Mouse (Mus musculus): Measurements from ENCODE around the gene Rin3. TPM values are rescaled to one million over a fixed set of nuclear protein-coding genes. Genes with fewer than 3 reads are reported as not detected.

The Rin3 gene
- polyA plus RNA-seq, 1 experiment from 2014 or later, result 1.6 TPM

DNA sequence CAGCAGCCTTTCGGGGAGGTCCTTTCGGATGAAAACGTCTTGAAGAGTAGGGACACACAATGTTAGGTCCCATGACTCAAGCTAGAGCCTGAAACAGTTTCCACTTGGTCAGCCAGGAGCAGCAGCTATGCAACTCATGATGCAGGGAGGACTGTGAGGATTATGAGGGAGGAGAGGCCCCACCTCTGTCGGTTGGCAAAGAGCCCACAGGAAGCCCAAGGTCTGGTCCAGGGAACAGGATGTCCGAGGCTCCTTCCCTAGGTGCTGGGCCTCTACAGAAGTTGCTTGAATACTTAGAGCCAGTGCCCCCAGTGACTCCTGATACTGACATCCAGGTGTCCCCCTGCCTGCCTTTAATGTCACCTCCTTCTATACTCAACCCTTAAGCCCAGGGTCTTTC is 28.6 kb downstream of the Rin3 start:
- no peak overlapping the region for H3K4me3 ChIP-seq (ENCODE audit: low read depth, low read length)
- H3K27ac ChIP-seq (ENCODE audit: low read length), result no peak overlapping the region
- H3K4me2 ChIP-seq (ENCODE audit: low read length), result no peak overlapping the region
- WGBS, result 87% methylated on average over 5 of the region's 5 CpGs
- H3K4me1 ChIP-seq (ENCODE audit: control insufficient read depth, insufficient read depth, low read length), result peaks cover 5% of the 10 kb centered on the region; the same call in 1 of the 2 replicates
- no peak overlapping the region for H3K9ac ChIP-seq (ENCODE audit: low read depth, low read length)
- ATAC-seq, result no peak
- no peaks in the 10 kb centered on the region for H3K27me3 ChIP-seq (ENCODE audit: control insufficient read depth, insufficient read depth, low read depth, low read length)
- no peaks in the 10 kb centered on the region for H3K9me3 ChIP-seq (replicated peaks; ENCODE audit: control insufficient read depth, low read length, poor library complexity, severe bottlenecking)
- no peaks in the 10 kb centered on the region for H3K36me3 ChIP-seq (ENCODE audit: control insufficient read depth, insufficient read depth, low read length)

DNA sequence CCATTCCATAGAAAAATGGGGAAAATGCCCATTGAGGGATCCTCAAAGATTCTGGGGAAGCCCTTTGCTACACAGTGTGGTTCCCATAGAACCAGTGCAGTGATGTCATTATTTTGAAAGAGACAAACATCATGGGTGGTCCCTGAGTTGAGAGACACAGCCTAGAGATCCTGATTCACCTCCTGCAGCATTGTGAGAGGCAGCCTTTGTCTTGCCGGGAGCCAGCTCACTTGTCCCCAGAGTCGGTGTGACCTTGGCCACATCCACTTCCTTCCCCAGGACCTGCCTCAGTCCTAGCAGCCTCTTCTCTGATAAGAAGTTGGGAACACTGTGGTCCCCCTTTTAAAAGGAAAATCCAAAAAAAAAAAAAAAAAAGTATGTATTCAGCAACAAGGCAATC is 36.3 kb downstream of the Rin3 start:
- no peak overlapping the region for H3K4me3 ChIP-seq (ENCODE audit: low read depth, low read length)
- H3K9ac ChIP-seq (ENCODE audit: low read depth, low read length), result no peak overlapping the region
- no peak overlapping the region for H3K27ac ChIP-seq (ENCODE audit: low read length)
- no peak for ATAC-seq
- H3K4me2 ChIP-seq (ENCODE audit: low read length), result no peak overlapping the region
- no peaks in the 10 kb centered on the region for H3K36me3 ChIP-seq (ENCODE audit: control insufficient read depth, insufficient read depth, low read length)
- WGBS, result 28% methylated on average over 2 of the region's 2 CpGs
- H3K4me1 ChIP-seq (ENCODE audit: control insufficient read depth, insufficient read depth, low read length), result no peaks in the 10 kb centered on the region
- no peaks in the 10 kb centered on the region for H3K27me3 ChIP-seq (ENCODE audit: control insufficient read depth, insufficient read depth, low read depth, low read length)
- no peaks in the 10 kb centered on the region for H3K9me3 ChIP-seq (replicated peaks; ENCODE audit: control insufficient read depth, low read length, poor library complexity, severe bottlenecking)

DNA sequence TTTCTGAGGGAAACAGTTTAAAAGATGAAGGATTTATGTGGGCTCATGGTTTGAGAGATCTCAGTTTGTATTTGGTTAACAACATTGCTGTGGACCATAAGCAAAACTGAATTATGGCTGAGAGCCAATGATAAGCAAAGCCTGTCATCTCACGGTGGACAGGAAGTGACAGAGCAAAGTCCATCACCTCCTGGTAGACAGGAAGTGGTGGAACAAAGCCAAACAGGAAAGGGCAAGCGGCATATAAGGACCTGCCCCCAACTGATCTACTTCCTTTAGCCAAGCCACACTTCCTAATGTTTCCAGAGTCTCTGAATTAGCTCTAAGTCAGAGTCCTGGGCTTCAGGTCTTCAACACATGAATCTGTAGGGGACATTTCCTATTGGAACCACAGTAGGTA is 37.1 kb downstream of the Rin3 start:
- Histone ChIP-seq H3K4me3 (ENCODE audit: low read depth, low read length) (no peak overlapping the region), H3K9ac (ENCODE audit: low read depth, low read length) (no peak overlapping the region), H3K9me3 (replicated peaks; ENCODE audit: control insufficient read depth, low read length, poor library complexity, severe bottlenecking) (no peaks in the 10 kb centered on the region), H3K36me3 (ENCODE audit: control insufficient read depth, insufficient read depth, low read length) (no peaks in the 10 kb centered on the region), H3K4me2 (ENCODE audit: low read length) (no peak overlapping the region), H3K4me1 (ENCODE audit: control insufficient read depth, insufficient read depth, low read length) (no peaks in the 10 kb centered on the region), H3K27ac (ENCODE audit: low read length) (no peak overlapping the region), H3K27me3 (ENCODE audit: control insufficient read depth, insufficient read depth, low read depth, low read length) (no peaks in the 10 kb centered on the region)
- 81% methylated on average over 2 of the region's 2 CpGs for WGBS
- no peak for ATAC-seq

DNA sequence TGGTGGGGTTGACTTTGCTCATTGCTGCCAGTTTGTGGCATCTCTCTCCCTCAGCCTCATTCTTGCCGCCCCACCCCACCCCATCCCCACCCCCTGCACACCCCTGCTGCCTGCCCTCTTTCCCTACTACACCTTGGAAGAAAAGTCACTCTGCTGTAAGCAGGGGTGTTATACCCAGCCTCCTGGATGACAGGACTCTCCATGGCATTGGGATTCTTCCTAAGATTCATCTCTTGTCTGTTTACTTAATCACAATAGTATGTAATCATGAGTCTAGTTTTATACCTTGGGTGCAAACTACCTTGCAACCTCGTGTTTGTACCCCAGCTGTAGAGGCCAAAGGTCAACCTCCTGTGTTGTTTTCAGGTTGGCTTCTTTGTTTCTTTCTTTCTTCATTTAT is 37.5 kb downstream of the Rin3 start:
- no peaks in the 10 kb centered on the region for H3K27me3 ChIP-seq (ENCODE audit: control insufficient read depth, insufficient read depth, low read depth, low read length)
- no peak overlapping the region for H3K4me2 ChIP-seq (ENCODE audit: low read length)
- H3K4me3 ChIP-seq (ENCODE audit: low read depth, low read length), result no peak overlapping the region
- no peak overlapping the region for H3K27ac ChIP-seq (ENCODE audit: low read length)
- no peak for ATAC-seq
- 67% methylated on average over 2 of the region's 2 CpGs for WGBS
- no peak overlapping the region for H3K9ac ChIP-seq (ENCODE audit: low read depth, low read length)
- H3K36me3 ChIP-seq (ENCODE audit: control insufficient read depth, insufficient read depth, low read length), result no peaks in the 10 kb centered on the region
- H3K9me3 ChIP-seq (replicated peaks; ENCODE audit: control insufficient read depth, low read length, poor library complexity, severe bottlenecking), result no peaks in the 10 kb centered on the region
- no peaks in the 10 kb centered on the region for H3K4me1 ChIP-seq (ENCODE audit: control insufficient read depth, insufficient read depth, low read length)

DNA sequence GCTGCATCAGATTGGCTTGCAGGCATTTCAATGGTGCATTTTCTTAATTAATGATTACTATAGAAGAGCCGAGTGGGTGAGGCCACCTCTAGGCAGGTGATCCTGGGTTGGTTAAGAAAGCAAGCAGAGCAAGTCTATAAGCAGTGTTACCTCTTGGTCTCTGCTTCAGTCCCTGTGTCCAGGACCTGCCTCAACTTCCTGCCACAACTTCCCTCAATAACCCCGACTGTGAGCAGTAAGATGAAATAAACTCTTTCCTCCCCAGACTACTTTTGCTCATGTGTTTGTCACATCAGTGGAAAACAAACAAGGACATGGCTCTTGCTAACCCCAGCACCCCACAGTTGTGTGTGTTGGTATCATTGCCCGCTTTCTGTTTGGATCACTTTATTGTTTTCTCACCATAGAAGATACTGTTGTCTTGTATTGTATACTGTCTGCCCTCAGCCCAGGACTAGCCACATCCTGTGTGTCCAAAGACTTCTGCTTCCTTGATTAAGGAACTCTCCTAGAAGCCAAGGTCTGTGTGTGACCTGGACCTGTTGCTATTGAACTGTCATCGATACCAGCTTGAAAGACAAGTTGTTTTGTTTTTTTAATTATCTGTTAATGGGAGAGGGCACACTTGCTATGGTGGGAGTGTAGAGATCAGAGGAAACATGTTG is 38.3 kb downstream of the Rin3 start:
- ATAC-seq, result no peak
- Histone ChIP-seq H3K9me3 (replicated peaks; ENCODE audit: control insufficient read depth, low read length, poor library complexity, severe bottlenecking) (no peaks in the 10 kb centered on the region), H3K4me2 (ENCODE audit: low read length) (no peak overlapping the region), H3K36me3 (ENCODE audit: control insufficient read depth, insufficient read depth, low read length) (no peaks in the 10 kb centered on the region), H3K27ac (ENCODE audit: low read length) (no peak overlapping the region), H3K4me3 (ENCODE audit: low read depth, low read length) (no peak overlapping the region), H3K9ac (ENCODE audit: low read depth, low read length) (no peak overlapping the region), H3K27me3 (ENCODE audit: control insufficient read depth, insufficient read depth, low read depth, low read length) (no peaks in the 10 kb centered on the region), H3K4me1 (ENCODE audit: control insufficient read depth, insufficient read depth, low read length) (no peaks in the 10 kb centered on the region)
- 84% methylated on average over 4 of the region's 4 CpGs for WGBS

DNA sequence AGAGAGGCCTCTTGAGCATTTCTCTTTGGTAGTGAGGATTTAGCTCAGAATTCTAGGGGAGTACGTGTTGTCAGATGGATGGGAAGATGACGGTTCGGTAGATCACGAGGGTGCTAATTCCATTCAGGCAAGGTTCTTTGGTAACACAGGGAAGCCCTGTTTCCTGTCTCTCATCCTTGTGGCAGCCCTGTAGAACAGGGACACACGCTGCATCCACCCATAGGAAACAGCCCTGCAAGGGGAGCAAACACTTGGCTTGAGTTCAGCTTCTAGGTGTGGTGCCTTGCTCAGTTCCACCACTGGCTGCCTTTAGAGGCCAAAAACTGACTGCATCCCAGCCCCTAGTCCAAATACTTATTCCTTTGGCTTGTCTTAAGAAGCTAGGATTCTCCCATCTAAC is 39.0 kb downstream of the Rin3 start:
- no peak for ATAC-seq
- WGBS, result 79% methylated on average over 5 of the region's 5 CpGs
- H3K36me3 ChIP-seq (ENCODE audit: control insufficient read depth, insufficient read depth, low read length), result no peaks in the 10 kb centered on the region

DNA sequence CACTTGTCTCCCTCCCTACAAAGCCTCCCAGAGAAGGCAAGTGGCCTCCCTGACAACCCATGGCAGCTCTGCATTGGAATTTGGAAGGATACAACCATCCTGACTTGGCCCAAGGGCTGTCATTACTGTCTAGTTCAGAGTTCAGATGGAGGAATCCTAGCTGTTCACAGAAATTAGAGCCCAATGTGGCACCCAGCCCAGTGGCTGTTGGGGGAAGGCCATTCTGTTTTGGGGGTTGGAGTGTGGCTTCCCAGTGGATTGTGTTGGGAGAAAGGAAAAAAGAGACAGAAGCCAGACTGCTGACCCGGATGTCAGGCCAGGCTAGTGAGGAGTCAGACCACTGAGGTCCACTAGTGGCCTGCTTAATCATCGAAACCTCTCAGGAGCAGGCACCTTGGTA is 40.5 kb downstream of the Rin3 start:
- Histone ChIP-seq H3K9ac (ENCODE audit: low read depth, low read length) (no peak overlapping the region), H3K27me3 (ENCODE audit: control insufficient read depth, insufficient read depth, low read depth, low read length) (no peaks in the 10 kb centered on the region), H3K27ac (ENCODE audit: low read length) (no peak overlapping the region), H3K36me3 (ENCODE audit: control insufficient read depth, insufficient read depth, low read length) (no peaks in the 10 kb centered on the region), H3K4me2 (ENCODE audit: low read length) (no peak overlapping the region), H3K9me3 (replicated peaks; ENCODE audit: control insufficient read depth, low read length, poor library complexity, severe bottlenecking) (no peaks in the 10 kb centered on the region), H3K4me1 (ENCODE audit: control insufficient read depth, insufficient read depth, low read length) (no peaks in the 10 kb centered on the region), H3K4me3 (ENCODE audit: low read depth, low read length) (no peak overlapping the region)
- no peak for ATAC-seq
- WGBS, result 88% methylated on average over 2 of the region's 2 CpGs

More for the DNA sequence above, 39.0 kb downstream of the Rin3 start:
- Histone ChIP-seq H3K27me3 (ENCODE audit: control insufficient read depth, insufficient read depth, low read depth, low read length) (no peaks in the 10 kb centered on the region), H3K9ac (ENCODE audit: low read depth, low read length) (no peak overlapping the region), H3K4me2 (ENCODE audit: low read length) (no peak overlapping the region), H3K9me3 (replicated peaks; ENCODE audit: control insufficient read depth, low read length, poor library complexity, severe bottlenecking) (no peaks in the 10 kb centered on the region), H3K4me3 (ENCODE audit: low read depth, low read length) (no peak overlapping the region), H3K27ac (ENCODE audit: low read length) (no peak overlapping the region), H3K4me1 (ENCODE audit: control insufficient read depth, insufficient read depth, low read length) (no peaks in the 10 kb centered on the region)

DNA sequence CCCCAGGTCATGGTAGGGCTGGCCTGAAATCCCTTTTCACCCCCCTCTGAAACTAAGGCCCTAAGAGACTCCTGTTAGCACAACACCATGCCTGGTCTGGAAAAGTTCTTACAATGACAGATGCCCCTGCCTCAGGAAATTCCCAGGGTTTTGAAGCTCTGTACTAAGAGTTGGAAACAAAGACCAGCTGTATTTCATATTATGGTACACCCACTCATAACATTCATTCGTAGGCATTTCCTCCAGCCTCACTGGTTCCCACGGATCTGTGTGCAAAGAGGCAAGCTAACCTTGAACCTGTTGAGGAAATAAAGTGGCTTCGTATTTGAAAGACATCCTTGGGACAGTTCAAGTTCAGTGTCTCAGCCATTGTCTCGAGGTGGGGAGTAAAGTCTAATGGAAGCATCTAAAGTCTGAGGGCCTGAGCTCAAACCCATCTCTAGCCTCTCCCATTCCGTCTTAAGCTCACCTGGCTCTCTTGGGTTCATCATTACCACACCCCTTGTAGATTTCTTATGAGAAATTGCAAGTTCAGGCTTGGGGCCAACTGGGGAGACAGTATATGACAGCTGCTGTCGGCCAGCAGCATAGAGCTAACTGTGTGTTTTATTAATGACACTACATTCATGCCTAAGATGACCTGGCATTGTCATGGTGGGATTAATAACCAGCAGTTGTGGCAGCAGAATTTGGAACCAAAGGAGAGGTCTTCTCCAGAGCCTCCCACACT is 41.5 kb downstream of the Rin3 start:
- no peak overlapping the region for H3K4me3 ChIP-seq (ENCODE audit: low read depth, low read length)

DNA sequence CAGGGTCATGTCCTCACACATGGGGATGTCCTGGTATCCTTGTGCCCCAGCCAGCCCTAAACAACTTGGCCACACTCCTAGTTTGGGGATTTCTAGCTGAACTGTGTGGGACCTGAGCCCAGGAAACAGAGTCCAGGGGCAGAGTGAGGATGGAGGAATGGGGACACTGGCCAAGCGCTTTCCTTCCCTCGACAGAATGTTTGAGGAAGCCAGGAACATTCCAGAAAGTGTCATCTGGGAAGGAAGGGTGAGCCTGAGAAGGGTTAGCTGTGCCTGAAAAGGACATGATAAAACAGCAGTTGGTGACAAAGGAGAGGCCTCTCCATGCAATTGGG is 42.0 kb downstream of the Rin3 start:
- ATAC-seq, result no peak
- Histone ChIP-seq H3K27ac (ENCODE audit: low read length) (no peak overlapping the region), H3K4me2 (ENCODE audit: low read length) (no peak overlapping the region), H3K9me3 (replicated peaks; ENCODE audit: control insufficient read depth, low read length, poor library complexity, severe bottlenecking) (no peaks in the 10 kb centered on the region), H3K9ac (ENCODE audit: low read depth, low read length) (no peak overlapping the region), H3K36me3 (ENCODE audit: control insufficient read depth, insufficient read depth, low read length) (no peaks in the 10 kb centered on the region), H3K4me3 (ENCODE audit: low read depth, low read length) (no peak overlapping the region), H3K4me1 (ENCODE audit: control insufficient read depth, insufficient read depth, low read length) (no peaks in the 10 kb centered on the region), H3K27me3 (ENCODE audit: control insufficient read depth, insufficient read depth, low read depth, low read length) (no peaks in the 10 kb centered on the region)
- WGBS, result 88% methylated on average over 2 of the region's 2 CpGs

More for the DNA sequence above, 41.5 kb downstream of the Rin3 start:
- no peaks in the 10 kb centered on the region for H3K36me3 ChIP-seq (ENCODE audit: control insufficient read depth, insufficient read depth, low read length)
- no peaks in the 10 kb centered on the region for H3K4me1 ChIP-seq (ENCODE audit: control insufficient read depth, insufficient read depth, low read length)
- 84% methylated on average over 6 of the region's 6 CpGs for WGBS
- H3K27ac ChIP-seq (ENCODE audit: low read length), result no peak overlapping the region
- H3K4me2 ChIP-seq (ENCODE audit: low read length), result no peak overlapping the region
- H3K9ac ChIP-seq (ENCODE audit: low read depth, low read length), result no peak overlapping the region
- H3K27me3 ChIP-seq (ENCODE audit: control insufficient read depth, insufficient read depth, low read depth, low read length), result no peaks in the 10 kb centered on the region
- H3K9me3 ChIP-seq (replicated peaks; ENCODE audit: control insufficient read depth, low read length, poor library complexity, severe bottlenecking), result no peaks in the 10 kb centered on the region
- no peak for ATAC-seq

Measured in midbrain, embryonic 16.5 days (tissue).